Mouse (Mus musculus) embryonic facial prominence, embryonic 11.5 days (tissue): ENCODE measurements around the gene Chil1. TPM values are rescaled to one million over a fixed set of nuclear protein-coding genes. Genes with fewer than 3 reads are reported as not detected.

ENCODE experiments used
- ATAC-seq: fragments of 200-750 bp; cut with Nextera tagmentation; replicated peaks from 2 replicates; pipeline ENCODE4 v1.8.0; 2017; ENCODE audit warnings: low read depth; ENCODE audit not compliant: insufficient number of reproducible peaks, low FRiP score, low TSS enrichment
- DNase-seq: peaks from one replicate; pipeline ENCODE4 v3.0.0-alpha.2; 2015; ENCODE audit warnings: low spot score
- H3K27ac ChIP-seq: fragments of 300-500 bp; sonication (generic); replicated peaks from 2 replicates; pipeline ENCODE4 v1.5.1; 2014; ENCODE audit warnings: mild to moderate bottlenecking, low read depth, low read length, control low read depth
- H3K27me3 ChIP-seq: fragments of 300-500 bp; sonication (generic); 2 replicates; pipeline ENCODE4 v1.6.1; 2014; ENCODE audit warnings: mild to moderate bottlenecking, low read length, moderate library complexity, mixed read lengths; ENCODE audit not compliant: control insufficient read depth, insufficient read depth
- H3K36me3 ChIP-seq: fragments of 300-500 bp; sonication (generic); replicated peaks from 2 replicates; pipeline ENCODE4 v1.6.1; 2014; ENCODE audit warnings: low read depth, mild to moderate bottlenecking, low read length, moderate library complexity, mixed read lengths; ENCODE audit not compliant: control insufficient read depth, insufficient read depth
- H3K4me1 ChIP-seq: fragments of 300-500 bp; sonication (generic); 2 replicates; pipeline ENCODE4 v1.6.1; 2014; ENCODE audit warnings: low read length, mixed read lengths; ENCODE audit not compliant: control insufficient read depth, insufficient read depth
- H3K4me2 ChIP-seq: fragments of 300-500 bp; sonication (generic); 2 replicates; pipeline ENCODE4 v1.6.1; 2014; ENCODE audit warnings: low read depth, mild to moderate bottlenecking, control low read depth, low read length, moderate library complexity
- H3K4me3 ChIP-seq: fragments of 300-500 bp; sonication (generic); 2 replicates; pipeline ENCODE4 v1.5.1; 2014; ENCODE audit warnings: low read depth, low read length, control low read depth
- H3K9ac ChIP-seq: fragments of 300-500 bp; sonication (generic); replicated peaks from 2 replicates; pipeline ENCODE4 v1.6.1; 2014; ENCODE audit warnings: mild to moderate bottlenecking, control low read depth, low read length
- H3K9me3 ChIP-seq: fragments of 300-500 bp; sonication (generic); replicated peaks from 2 replicates; pipeline ENCODE4 v1.6.1; 2016; ENCODE audit warnings: mild to moderate bottlenecking, low read length, inconsistent platforms, mixed read lengths; ENCODE audit not compliant: control insufficient read depth
- WGBS: fragments of 180-500 bp; shearing (Covaris S2); extraction: QIAGEN DNeasy Blood & Tissue Kit; methylation state at CpG from one replicate; pipeline ENCODE4 v1.1.7; 2014; 5-methylcytosine and 5-hydroxymethylcytosine counted together
- polyA plus RNA-seq: library from polyadenylated mRNA; unstranded; fragments of >200 nt; fragmentation: Nextera tagmentation; extraction: Ambion mirVana; gene quantifications from 2 replicates; pipeline ENCODE4 v1.2.1, GENCODE M21; 2014

Gene Chil1
- 0.64 and 0.97 TPM in 2 replicates for polyA plus RNA-seq

- H3K4me2 ChIP-seq: no peak within 1 kb of the TSS
- no peaks in the 10 kb centered on the region for H3K9me3 ChIP-seq
- H3K4me1 ChIP-seq: no peaks in the 10 kb centered on the region
- no peak within 1 kb of the TSS for H3K27ac ChIP-seq
- 38% methylated on average over 4 of the region's 4 CpGs for WGBS
- H3K4me3 ChIP-seq: no peak within 1 kb of the TSS
- H3K36me3 ChIP-seq: no peaks in the 10 kb centered on the region
- H3K27me3 ChIP-seq: no peaks in the 10 kb centered on the region
- no peak within 1 kb of the TSS for H3K9ac ChIP-seq
- DNase-seq (no peak), ATAC-seq (no peak)
These were observed at the start of gene Chil1 for GRCm38 (mm10) chr1:134182025-134182424. Gene Chil1, plus strand, starts transcription at chr1:134182176.

- Histone ChIP-seq H3K4me2 (no peak overlapping the region), H3K27ac (no peak overlapping the region), H3K36me3 (no peaks in the 10 kb centered on the region), H3K27me3 (no peaks in the 10 kb centered on the region), H3K4me3 (no peak overlapping the region), H3K9ac (no peak overlapping the region), H3K4me1 (no peaks in the 10 kb centered on the region), H3K9me3 (no peaks in the 10 kb centered on the region)
- DNase-seq (no peak), ATAC-seq (no peak)
- 60% methylated on average over 11 of the region's 11 CpGs for WGBS
These were observed 48.7 kb upstream of the Chil1 start for GRCm38 (mm10) chr1:134133316-134133715.

GRCm38 (mm10) chr1:134136351-134136750 lies 45.6 kb upstream of the Chil1 start:
- 57% methylated on average over 3 of the region's 3 CpGs for WGBS
- no peaks in the 10 kb centered on the region for H3K9me3 ChIP-seq
- no peaks in the 10 kb centered on the region for H3K27me3 ChIP-seq
- DNase-seq: no peak
- H3K36me3 ChIP-seq: no peaks in the 10 kb centered on the region
- no peak overlapping the region for H3K4me3 ChIP-seq
- no peak for ATAC-seq
- no peak overlapping the region for H3K4me2 ChIP-seq
- no peak overlapping the region for H3K9ac ChIP-seq
- H3K4me1 ChIP-seq: no peaks in the 10 kb centered on the region
- H3K27ac ChIP-seq: no peak overlapping the region

- 79% methylated on average over 9 of the region's 9 CpGs for WGBS
- H3K36me3 ChIP-seq: no peaks in the 10 kb centered on the region
- DNase-seq (no peak), ATAC-seq (no peak)
- no peak overlapping the region for H3K27ac ChIP-seq
- H3K27me3 ChIP-seq: no peaks in the 10 kb centered on the region
- no peak overlapping the region for H3K4me3 ChIP-seq
- no peak overlapping the region for H3K9ac ChIP-seq
- H3K4me1 ChIP-seq: no peaks in the 10 kb centered on the region
- H3K9me3 ChIP-seq: no peaks in the 10 kb centered on the region
- H3K4me2 ChIP-seq: no peak overlapping the region
These were observed 43.6 kb upstream of the Chil1 start for GRCm38 (mm10) chr1:134138424-134138823.

GRCm38 (mm10) chr1:134142363-134142794 lies 39.6 kb upstream of the Chil1 start:
- ATAC-seq: no peak; the same call in 1 of the 2 replicates
- 62% methylated on average over 4 of the region's 4 CpGs for WGBS
- no peak for DNase-seq

GRCm38 (mm10) chr1:134146066-134146465 lies 35.9 kb upstream of the Chil1 start:
- ATAC-seq (no peak), DNase-seq (no peak)
- Histone ChIP-seq H3K27me3 (no peaks in the 10 kb centered on the region), H3K9me3 (no peaks in the 10 kb centered on the region), H3K27ac (no peak overlapping the region), H3K9ac (no peak overlapping the region), H3K4me1 (no peaks in the 10 kb centered on the region), H3K4me3 (no peak overlapping the region), H3K4me2 (no peak overlapping the region), H3K36me3 (no peaks in the 10 kb centered on the region)
- WGBS: 82% methylated on average over 8 of the region's 8 CpGs

More at GRCm38 (mm10) chr1:134142363-134142794, 39.6 kb upstream of the Chil1 start:
- H3K27ac ChIP-seq: no peak overlapping the region
- no peaks in the 10 kb centered on the region for H3K9me3 ChIP-seq
- no peaks in the 10 kb centered on the region for H3K27me3 ChIP-seq
- no peak overlapping the region for H3K9ac ChIP-seq
- no peak overlapping the region for H3K4me3 ChIP-seq
- H3K36me3 ChIP-seq: no peaks in the 10 kb centered on the region
- no peak overlapping the region for H3K4me2 ChIP-seq
- H3K4me1 ChIP-seq: no peaks in the 10 kb centered on the region

GRCm38 (mm10) chr1:134150076-134150475 lies 31.9 kb upstream of the Chil1 start:
- Histone ChIP-seq H3K4me1 (no peaks in the 10 kb centered on the region), H3K9me3 (no peaks in the 10 kb centered on the region), H3K27me3 (no peaks in the 10 kb centered on the region), H3K4me3 (no peak overlapping the region), H3K36me3 (no peaks in the 10 kb centered on the region), H3K27ac (no peak overlapping the region), H3K4me2 (no peak overlapping the region; the same call in 1 of the 2 replicates), H3K9ac (no peak overlapping the region)
- ATAC-seq (no peak), DNase-seq (no peak)
- 64% methylated on average over 8 of the region's 8 CpGs for WGBS

- Histone ChIP-seq H3K9ac (no peak overlapping the region), H3K4me2 (no peak overlapping the region), H3K4me3 (no peak overlapping the region), H3K36me3 (no peaks in the 10 kb centered on the region), H3K4me1 (no peaks in the 10 kb centered on the region), H3K27ac (no peak overlapping the region), H3K9me3 (no peaks in the 10 kb centered on the region), H3K27me3 (no peaks in the 10 kb centered on the region)
- DNase-seq (no peak), ATAC-seq (no peak)
- WGBS: 92% methylated on average over 9 of the region's 9 CpGs
These were observed 31.2 kb upstream of the Chil1 start for GRCm38 (mm10) chr1:134150745-134151144.
